ENCODE assay signal across 9 mouse cellular contexts in the genomic region with DNA sequence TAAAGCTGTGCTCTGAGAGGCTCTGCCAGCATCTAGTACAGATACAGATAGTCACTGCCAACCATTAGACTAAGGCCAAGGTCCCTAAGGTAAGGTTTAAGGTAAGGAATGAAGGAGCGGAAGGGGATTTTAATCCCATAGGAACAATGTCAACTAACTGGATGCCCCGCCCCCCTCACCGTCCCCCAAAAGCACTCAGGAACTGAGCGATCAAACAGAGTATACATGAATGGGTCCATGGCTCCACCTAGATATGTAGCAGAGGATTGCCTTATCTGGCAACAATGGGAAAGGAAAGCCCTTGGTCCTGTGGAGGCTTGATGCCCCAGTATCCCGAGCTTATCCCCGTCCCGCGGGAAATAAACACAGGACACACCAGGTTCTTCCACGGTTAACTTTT. TPM values are rescaled to one million over a fixed set of nuclear protein-coding genes. Genes with fewer than 3 reads are reported as not detected.
DNase-seq lines count a peak whose midpoint lies in the region; ATAC-seq and TF ChIP-seq lines count a peak whose summit lies in the region.
"Not testable (repeated sequence)": the region's sequence is repeated elsewhere in the genome, so short reads cannot be mapped to it uniquely, and the experiment has no call there.
"Had no signal": no experiment of that assay in that cellular context is flagged by ENCODE, and none has a peak within 500 bp of the region (broad histone marks: within the 10 kb centered on the region; RNA-seq: fewer than 3 reads in every experiment).

No protein-coding gene starts in this region.

- DNase-seq in forebrain, embryonic 10.5 days (ENCODE audit: extremely low spot score, low spot score); heart, embryonic 10.5 days (ENCODE audit: low spot score); liver, embryonic 11.5 days (ENCODE audit: low spot score): not testable (repeated sequence)

- H3K4me3 ChIP-seq in ES-Bruce4 (ENCODE audit: low read depth, low read length), result peak overlapping the region; percentile 28
- peak overlapping the region; percentile 39 for H3K4me3 ChIP-seq in forebrain, embryonic 10.5 days
- H3K4me3 ChIP-seq in heart, embryonic 10.5 days, result peak overlapping the region; percentile 39
- H3K4me3 ChIP-seq in hindbrain, embryonic 12.5 days; kidney, embryonic 14.5 days (ENCODE audit: low read length); liver, embryonic 11.5 days (ENCODE audit: low read depth, low read length): not testable (repeated sequence)
- H3K4me3 ChIP-seq in midbrain, embryonic 13.5 days (replicated peaks), result peak overlapping the region; percentile 15; the same call in 1 of the 2 replicates
- peak overlapping the region; percentile 9; the same call in 1 of the 2 replicates for H3K4me3 ChIP-seq in stomach, embryonic 14.5 days (ENCODE audit: low read depth, low read length)

- not testable (repeated sequence) for H3K9me3 ChIP-seq in ES-Bruce4 (replicated peaks; ENCODE audit: control insufficient read depth, insufficient read depth, low read length, poor library complexity, severe bottlenecking); forebrain, embryonic 10.5 days; heart, embryonic 10.5 days; hindbrain, embryonic 12.5 days (replicated peaks); kidney, embryonic 14.5 days (ENCODE audit: control insufficient read depth, low read length); liver, embryonic 11.5 days (ENCODE audit: control insufficient read depth, low read length); midbrain, embryonic 13.5 days; stomach, embryonic 14.5 days (ENCODE audit: control insufficient read depth, low read depth, low read length)

- H3K27ac ChIP-seq in ES-Bruce4 (ENCODE audit: insufficient read depth, low read length); forebrain, embryonic 10.5 days; heart, embryonic 10.5 days; hindbrain, embryonic 12.5 days; kidney, embryonic 14.5 days (ENCODE audit: low read depth, low read length); liver, embryonic 11.5 days (ENCODE audit: low read depth, low read length); midbrain, embryonic 13.5 days; stomach, embryonic 14.5 days (ENCODE audit: low read length): not testable (repeated sequence)

- not testable (repeated sequence) for H3K4me1 ChIP-seq in ES-Bruce4 (ENCODE audit: control insufficient read depth, insufficient read depth, low read length); heart, embryonic 10.5 days; hindbrain, embryonic 12.5 days; kidney, embryonic 14.5 days (ENCODE audit: control insufficient read depth, insufficient read depth, low read length); liver, embryonic 11.5 days (replicated peaks; ENCODE audit: control insufficient read depth, insufficient read depth, low read length); midbrain, embryonic 13.5 days (replicated peaks); stomach, embryonic 14.5 days (ENCODE audit: control insufficient read depth, insufficient read depth, low read length)
- H3K4me1 ChIP-seq in forebrain, embryonic 10.5 days, result peaks cover 16% of the 10 kb centered on the region

- not testable (repeated sequence) for H3K27me3 ChIP-seq in ES-Bruce4 (ENCODE audit: control insufficient read depth, insufficient read depth, low read length, poor library complexity, severe bottlenecking); stomach, embryonic 14.5 days (ENCODE audit: control insufficient read depth, insufficient read depth, low read length)
- H3K27me3 ChIP-seq in forebrain, embryonic 10.5 days (ENCODE audit: poor library complexity, severe bottlenecking), result peaks cover 51% of the 10 kb centered on the region
- H3K27me3 ChIP-seq in heart, embryonic 10.5 days (ENCODE audit: insufficient read depth, poor library complexity, severe bottlenecking), result peaks cover 41% of the 10 kb centered on the region
- peaks cover 33% of the 10 kb centered on the region for H3K27me3 ChIP-seq in hindbrain, embryonic 12.5 days
- peaks cover 25% of the 10 kb centered on the region for H3K27me3 ChIP-seq in kidney, embryonic 14.5 days (ENCODE audit: control insufficient read depth, insufficient read depth, low read length)
- H3K27me3 ChIP-seq in liver, embryonic 11.5 days (replicated peaks; ENCODE audit: control insufficient read depth, insufficient read depth, low read length), result peaks cover 32% of the 10 kb centered on the region
- peaks cover 43% of the 10 kb centered on the region for H3K27me3 ChIP-seq in midbrain, embryonic 13.5 days

- peak overlapping the region; percentile 37 for H3K4me2 ChIP-seq in hindbrain, embryonic 12.5 days (replicated peaks)
- H3K4me2 ChIP-seq in kidney, embryonic 14.5 days (replicated peaks; ENCODE audit: low read depth, low read length), result peak overlapping the region; percentile 35
- peak overlapping the region; percentile 36; the same call in 1 of the 2 replicates for H3K4me2 ChIP-seq in liver, embryonic 11.5 days
- peak overlapping the region; percentile 46 for H3K4me2 ChIP-seq in midbrain, embryonic 13.5 days (replicated peaks)
- H3K4me2 ChIP-seq in stomach, embryonic 14.5 days (replicated peaks; ENCODE audit: low read depth, low read length), result peak overlapping the region; percentile 32

- not testable (repeated sequence) for TF ChIP-seq EP300 in ES-Bruce4 (IDR thresholded peaks at IDR 0.05; ENCODE audit: insufficient read depth, low read depth, low read length)

- peak; percentile 33; the same call in 1 of the 2 replicates for ATAC-seq in hindbrain, embryonic 12.5 days (ENCODE audit: low FRiP score)
- ATAC-seq in kidney, embryonic 14.5 days (ENCODE audit: low FRiP score, low TSS enrichment); liver, embryonic 11.5 days (replicated peaks; ENCODE audit: low FRiP score); stomach, embryonic 14.5 days (ENCODE audit: insufficient number of reproducible peaks, insufficient read depth, low FRiP score, low read depth): not testable (repeated sequence)
- peak; percentile 60 for ATAC-seq in midbrain, embryonic 13.5 days

- not testable (repeated sequence) for TF ChIP-seq CTCF in ES-Bruce4 (IDR thresholded peaks at IDR 0.05; ENCODE audit: low read depth, low read length)

- WGBS in forebrain, embryonic 10.5 days, result 5% methylated on average over 9 of the region's 9 CpGs
- 12% methylated on average over 9 of the region's 9 CpGs for WGBS in heart, embryonic 10.5 days
- 9% methylated on average over 9 of the region's 9 CpGs for WGBS in hindbrain, embryonic 12.5 days
- 10% methylated on average over 9 of the region's 9 CpGs for WGBS in kidney, embryonic 14.5 days
- WGBS in liver, embryonic 11.5 days, result 16% methylated on average over 9 of the region's 9 CpGs
- 15% methylated on average over 9 of the region's 9 CpGs for WGBS in midbrain, embryonic 13.5 days
- WGBS in stomach, embryonic 14.5 days, result 10% methylated on average over 9 of the region's 9 CpGs

- H3K36me3 ChIP-seq in ES-Bruce4 (ENCODE audit: control insufficient read depth, insufficient read depth, low read length, poor library complexity, severe bottlenecking); forebrain, embryonic 10.5 days (replicated peaks); heart, embryonic 10.5 days; hindbrain, embryonic 12.5 days; kidney, embryonic 14.5 days (ENCODE audit: control insufficient read depth, insufficient read depth, low read length); liver, embryonic 11.5 days (ENCODE audit: control insufficient read depth, insufficient read depth, low read length); midbrain, embryonic 13.5 days; stomach, embryonic 14.5 days (ENCODE audit: control insufficient read depth, insufficient read depth, low read length): not testable (repeated sequence)

- H3K9ac ChIP-seq in ES-Bruce4 (ENCODE audit: low read depth, poor library complexity, severe bottlenecking); hindbrain, embryonic 12.5 days; kidney, embryonic 14.5 days (ENCODE audit: low read depth, low read length); liver, embryonic 11.5 days (ENCODE audit: low read depth, low read length); midbrain, embryonic 13.5 days (replicated peaks); stomach, embryonic 14.5 days (replicated peaks; ENCODE audit: low read depth, low read length): not testable (repeated sequence)

- not testable (repeated sequence) for TF ChIP-seq POLR2A in ES-Bruce4 (IDR thresholded peaks at IDR 0.05; ENCODE audit: insufficient read depth, low read length)

RNA-seq across cellular contexts. Expression of a gene that starts 4.9 kb away (rescaled TPM):
- not detected in 2 replicates for polyA plus RNA-seq in ES-Bruce4 (2011; ENCODE audit: insufficient read depth, insufficient read length, low read depth, missing spikeins)
- 0.26 and 0.74 TPM in 2 replicates for polyA plus RNA-seq in forebrain, embryonic 10.5 days (2016; fragmentation: Nextera tagmentation; extraction: Ambion mirVana)
- polyA plus RNA-seq in heart, embryonic 10.5 days (2016; fragmentation: Nextera tagmentation; extraction: Ambion mirVana), result 0.35 and 1.4 TPM in 2 replicates
- 0.85 and 1.2 TPM in 2 replicates for polyA plus RNA-seq in hindbrain, embryonic 12.5 days (2016; fragmentation: Nextera tagmentation; extraction: Ambion mirVana)
- polyA plus RNA-seq in kidney, embryonic 14.5 days (2014; fragmentation: Nextera tagmentation; extraction: Ambion mirVana), result 1.2 and 1.5 TPM in 2 replicates
- polyA plus RNA-seq in liver, embryonic 11.5 days (2014; fragmentation: Nextera tagmentation; extraction: Ambion mirVana), result 0.29 TPM in 1 of 2 replicates, not detected in the other
- polyA plus RNA-seq in midbrain, embryonic 13.5 days (2015; fragmentation: Nextera tagmentation; extraction: Ambion mirVana), result 1.4 and 1.5 TPM in 2 replicates
- polyA plus RNA-seq in stomach, embryonic 14.5 days (2014; fragmentation: Nextera tagmentation; extraction: Ambion mirVana), result 0.78 and 1.1 TPM in 2 replicates
- polyA plus RNA-seq: liver, adult 2 months had no signal

RNA-seq across cellular contexts. Expression of a gene that starts 4.9 kb away (rescaled TPM):
- 10.7 and 12.3 TPM in 2 replicates for polyA plus RNA-seq in ES-Bruce4 (2011; ENCODE audit: insufficient read depth, insufficient read length, low read depth, missing spikeins)
- 9.4 and 9.9 TPM in 2 replicates for polyA plus RNA-seq in forebrain, embryonic 10.5 days (2016; fragmentation: Nextera tagmentation; extraction: Ambion mirVana)
- 9.6 and 12.1 TPM in 2 replicates for polyA plus RNA-seq in heart, embryonic 10.5 days (2016; fragmentation: Nextera tagmentation; extraction: Ambion mirVana)
- 6.1 and 6.8 TPM in 2 replicates for polyA plus RNA-seq in hindbrain, embryonic 12.5 days (2016; fragmentation: Nextera tagmentation; extraction: Ambion mirVana)
- 12.2 and 14.6 TPM in 2 replicates for polyA plus RNA-seq in kidney, embryonic 14.5 days (2014; fragmentation: Nextera tagmentation; extraction: Ambion mirVana)
- polyA plus RNA-seq in liver, embryonic 11.5 days (2014; fragmentation: Nextera tagmentation; extraction: Ambion mirVana), result 3.2 and 4.0 TPM in 2 replicates
- 2.3 and 2.7 TPM in 2 replicates for polyA plus RNA-seq in midbrain, embryonic 13.5 days (2015; fragmentation: Nextera tagmentation; extraction: Ambion mirVana)
- polyA plus RNA-seq in stomach, embryonic 14.5 days (2014; fragmentation: Nextera tagmentation; extraction: Ambion mirVana), result 11.3 and 12.5 TPM in 2 replicates

RNA-seq across cellular contexts. Expression of a gene that starts 14.2 kb away (rescaled TPM):
- polyA plus RNA-seq in ES-Bruce4 (2011; ENCODE audit: insufficient read depth, insufficient read length, low read depth, missing spikeins), result 6.7 and 9.4 TPM in 2 replicates
- 19.7 and 21.0 TPM in 2 replicates for polyA plus RNA-seq in forebrain, embryonic 10.5 days (2016; fragmentation: Nextera tagmentation; extraction: Ambion mirVana)
- polyA plus RNA-seq in heart, embryonic 10.5 days (2016; fragmentation: Nextera tagmentation; extraction: Ambion mirVana), result 18.6 and 22.0 TPM in 2 replicates
- polyA plus RNA-seq in hindbrain, embryonic 12.5 days (2016; fragmentation: Nextera tagmentation; extraction: Ambion mirVana), result 13.5 and 15.6 TPM in 2 replicates
- 35.5 and 42.1 TPM in 2 replicates for polyA plus RNA-seq in kidney, embryonic 14.5 days (2014; fragmentation: Nextera tagmentation; extraction: Ambion mirVana)
- 6.3 and 8.2 TPM in 2 replicates for polyA plus RNA-seq in liver, embryonic 11.5 days (2014; fragmentation: Nextera tagmentation; extraction: Ambion mirVana)
- 8.6 and 9.6 TPM in 2 replicates for polyA plus RNA-seq in midbrain, embryonic 13.5 days (2015; fragmentation: Nextera tagmentation; extraction: Ambion mirVana)
- polyA plus RNA-seq in stomach, embryonic 14.5 days (2014; fragmentation: Nextera tagmentation; extraction: Ambion mirVana), result 31.4 and 36.3 TPM in 2 replicates
